Mouse (Mus musculus): ENCODE results near the gene Cldn6. TPM values are rescaled to one million over a fixed set of nuclear protein-coding genes. Genes with fewer than 3 reads are reported as not detected.

The Cldn6 gene
- polyA plus RNA-seq, 1 experiment from 2014 or later: 253 TPM

DNA sequence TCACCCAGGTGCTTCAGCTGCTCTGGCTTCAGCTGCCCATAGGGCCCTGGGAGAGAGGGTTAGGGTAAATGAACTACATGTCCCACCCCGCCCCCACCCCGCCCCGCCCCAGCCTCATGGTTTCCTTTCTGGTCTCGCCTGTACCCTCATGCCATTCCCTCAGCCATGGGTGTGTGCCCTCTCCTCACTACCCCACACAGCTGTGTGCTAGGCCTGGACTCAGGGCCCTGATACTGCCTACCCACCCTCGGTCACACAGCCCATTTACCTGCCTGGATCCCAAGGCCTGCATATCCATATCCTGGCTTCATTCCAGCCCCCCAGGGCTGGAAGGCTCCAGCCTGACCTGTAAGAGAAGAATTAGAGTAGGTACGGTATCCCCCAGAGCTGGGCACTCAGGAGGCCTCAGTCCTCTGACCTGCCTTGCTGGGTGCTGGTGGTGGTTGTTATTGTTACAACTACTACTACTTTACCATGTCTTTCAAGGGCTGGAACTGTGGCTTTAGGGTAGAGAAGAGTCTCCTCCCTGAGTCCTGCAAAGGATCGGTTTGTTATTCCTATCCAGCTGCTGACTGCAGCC, 26.6 kb downstream of the Cldn6 start:
- Histone ChIP-seq H3K36me3 (ENCODE audit: insufficient read depth, low read length) (no peaks in the 10 kb centered on the region), H3K4me1 (ENCODE audit: insufficient read depth, low read length) (no peaks in the 10 kb centered on the region), H3K27ac (ENCODE audit: low read length) (no peak overlapping the region), H3K4me3 (ENCODE audit: low read length) (no peak overlapping the region), H3K27me3 (ENCODE audit: insufficient read depth, low read length) (peaks cover 6% of the 10 kb centered on the region; the same call in 1 of the 2 replicates), H3K4me2 (replicated peaks; ENCODE audit: low read depth, low read length) (no peak overlapping the region), H3K9me3 (ENCODE audit: low read length) (no peaks in the 10 kb centered on the region), H3K9ac (replicated peaks; ENCODE audit: low read length) (no peak overlapping the region)
- 74% methylated on average over 7 of the region's 7 CpGs for WGBS
- peak; percentile 64 for ATAC-seq (ENCODE audit: low FRiP score, low TSS enrichment)

DNA sequence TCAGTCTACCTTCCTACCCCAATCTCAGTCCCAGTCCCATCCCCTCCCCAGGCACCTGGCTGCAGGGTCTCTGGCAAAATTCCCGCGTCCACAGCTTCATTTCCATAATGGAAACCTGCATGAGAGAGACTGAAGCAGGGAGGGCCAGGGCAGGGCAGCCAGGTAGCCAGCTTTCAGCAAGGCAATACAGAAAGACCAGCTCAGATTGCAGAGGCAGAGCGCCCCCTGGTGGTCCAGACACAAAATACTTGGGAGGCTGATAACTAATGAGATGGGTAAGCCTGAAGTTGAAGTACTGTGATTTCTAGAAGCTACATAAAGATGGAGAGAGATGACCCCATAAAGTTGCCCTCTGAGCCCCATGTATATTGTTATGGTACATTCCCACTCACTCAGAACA, 27.2 kb downstream of the Cldn6 start:
- H3K27me3 ChIP-seq (ENCODE audit: insufficient read depth, low read length): peaks cover under 1% of the 10 kb centered on the region; the same call in 1 of the 2 replicates
- no peak overlapping the region for H3K27ac ChIP-seq (ENCODE audit: low read length)
- H3K36me3 ChIP-seq (ENCODE audit: insufficient read depth, low read length): no peaks in the 10 kb centered on the region
- peak; percentile 25 for ATAC-seq (ENCODE audit: low FRiP score, low TSS enrichment)
- H3K4me2 ChIP-seq (replicated peaks; ENCODE audit: low read depth, low read length): no peak overlapping the region
- no peak overlapping the region for H3K4me3 ChIP-seq (ENCODE audit: low read length)
- WGBS: 3% methylated on average over 3 of the region's 3 CpGs
- H3K9me3 ChIP-seq (ENCODE audit: low read length): no peaks in the 10 kb centered on the region
- H3K4me1 ChIP-seq (ENCODE audit: insufficient read depth, low read length): no peaks in the 10 kb centered on the region
- H3K9ac ChIP-seq (replicated peaks; ENCODE audit: low read length): no peak overlapping the region

DNA sequence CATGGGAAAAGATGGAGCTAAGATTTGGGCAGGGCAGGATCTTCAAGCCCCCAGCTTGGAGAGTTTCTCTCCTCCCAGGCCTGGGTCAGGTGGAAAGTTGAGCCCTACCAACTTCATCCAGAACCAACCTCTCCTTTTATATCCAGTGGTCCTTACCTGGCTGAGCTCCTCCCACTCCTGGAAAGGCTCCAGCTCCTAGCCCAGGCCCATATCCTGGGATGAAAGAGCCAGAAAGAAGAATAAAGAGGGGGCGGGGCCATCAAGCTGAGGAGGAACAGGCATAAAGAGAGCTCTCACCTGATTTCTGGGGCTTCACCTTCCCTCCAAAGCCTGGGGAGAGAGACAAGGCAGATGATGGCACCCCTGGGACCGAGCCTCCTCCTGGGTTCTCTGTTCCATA, 38.0 kb downstream of the Cldn6 start:
- H3K4me2 ChIP-seq (replicated peaks; ENCODE audit: low read depth, low read length): no peak overlapping the region
- no peak overlapping the region for H3K27ac ChIP-seq (ENCODE audit: low read length)
- H3K9me3 ChIP-seq (ENCODE audit: low read length): no peaks in the 10 kb centered on the region
- H3K36me3 ChIP-seq (ENCODE audit: insufficient read depth, low read length): no peaks in the 10 kb centered on the region
- no peak; the same call in 1 of the 2 replicates for ATAC-seq (ENCODE audit: low FRiP score, low TSS enrichment)
- H3K4me3 ChIP-seq (ENCODE audit: low read length): no peak overlapping the region
- WGBS: 61% methylated on average over 2 of the region's 2 CpGs
- no peak overlapping the region for H3K9ac ChIP-seq (replicated peaks; ENCODE audit: low read length)
- no peaks in the 10 kb centered on the region for H3K27me3 ChIP-seq (ENCODE audit: insufficient read depth, low read length)
- H3K4me1 ChIP-seq (ENCODE audit: insufficient read depth, low read length): no peaks in the 10 kb centered on the region

DNA sequence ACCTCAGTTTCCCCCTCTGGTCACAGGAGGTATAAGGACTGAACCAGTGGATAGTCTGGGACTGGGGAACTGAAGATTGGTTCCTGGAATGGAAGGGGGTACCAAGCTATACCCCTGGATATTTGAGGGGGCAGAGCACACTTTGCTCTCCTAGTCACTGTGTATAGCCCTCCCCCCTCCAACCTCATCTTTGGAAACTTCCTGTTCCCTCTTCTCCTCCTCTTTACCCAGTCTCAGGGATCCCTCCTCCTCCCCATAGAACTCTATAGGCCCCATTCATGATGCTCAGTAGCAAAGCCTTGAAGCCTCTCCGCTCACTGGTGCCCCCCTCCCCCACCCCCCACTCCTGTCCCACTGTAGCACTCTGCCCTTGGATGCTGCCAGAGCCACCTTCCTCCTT, 40.4 kb downstream of the Cldn6 start:
- Histone ChIP-seq H3K36me3 (ENCODE audit: insufficient read depth, low read length) (no peaks in the 10 kb centered on the region), H3K9ac (replicated peaks; ENCODE audit: low read length) (no peak overlapping the region), H3K27me3 (ENCODE audit: insufficient read depth, low read length) (no peaks in the 10 kb centered on the region), H3K4me3 (ENCODE audit: low read length) (no peak overlapping the region), H3K4me2 (replicated peaks; ENCODE audit: low read depth, low read length) (no peak overlapping the region), H3K27ac (ENCODE audit: low read length) (no peak overlapping the region), H3K9me3 (ENCODE audit: low read length) (no peaks in the 10 kb centered on the region), H3K4me1 (ENCODE audit: insufficient read depth, low read length) (no peaks in the 10 kb centered on the region)
- WGBS: 38% methylated on average over 1 of the region's 1 CpGs
- no peak for ATAC-seq (ENCODE audit: low FRiP score, low TSS enrichment)

DNA sequence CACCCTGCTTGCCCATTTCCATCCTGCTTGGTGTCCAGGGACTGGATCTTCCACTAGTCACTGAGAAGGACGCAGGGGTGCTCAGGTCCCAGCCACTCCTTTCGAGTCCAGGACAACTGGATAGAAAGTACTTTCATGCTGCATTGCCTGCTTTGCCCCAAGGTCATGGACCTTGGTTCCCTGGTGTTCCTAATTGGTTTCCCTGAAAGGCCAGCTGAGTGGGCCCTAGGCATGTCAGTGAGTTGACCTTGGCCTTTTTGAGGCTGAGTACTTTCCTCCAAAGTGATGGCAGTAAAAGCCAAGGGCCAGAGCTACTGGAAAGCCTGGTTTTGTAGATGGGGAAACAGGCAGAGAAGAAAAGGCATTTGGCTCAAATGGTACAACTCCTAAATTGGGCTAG, 42.8 kb downstream of the Cldn6 start:
- H3K4me3 ChIP-seq (ENCODE audit: low read length): no peak overlapping the region
- no peaks in the 10 kb centered on the region for H3K36me3 ChIP-seq (ENCODE audit: insufficient read depth, low read length)
- H3K9me3 ChIP-seq (ENCODE audit: low read length): no peaks in the 10 kb centered on the region
- H3K27ac ChIP-seq (ENCODE audit: low read length): no peak overlapping the region
- H3K4me1 ChIP-seq (ENCODE audit: insufficient read depth, low read length): peaks cover 6% of the 10 kb centered on the region
- H3K27me3 ChIP-seq (ENCODE audit: insufficient read depth, low read length): no peaks in the 10 kb centered on the region
- H3K4me2 ChIP-seq (replicated peaks; ENCODE audit: low read depth, low read length): no peak overlapping the region
- WGBS: 84% methylated on average over 2 of the region's 2 CpGs
- H3K9ac ChIP-seq (replicated peaks; ENCODE audit: low read length): no peak overlapping the region
- no peak for ATAC-seq (ENCODE audit: low FRiP score, low TSS enrichment)

DNA sequence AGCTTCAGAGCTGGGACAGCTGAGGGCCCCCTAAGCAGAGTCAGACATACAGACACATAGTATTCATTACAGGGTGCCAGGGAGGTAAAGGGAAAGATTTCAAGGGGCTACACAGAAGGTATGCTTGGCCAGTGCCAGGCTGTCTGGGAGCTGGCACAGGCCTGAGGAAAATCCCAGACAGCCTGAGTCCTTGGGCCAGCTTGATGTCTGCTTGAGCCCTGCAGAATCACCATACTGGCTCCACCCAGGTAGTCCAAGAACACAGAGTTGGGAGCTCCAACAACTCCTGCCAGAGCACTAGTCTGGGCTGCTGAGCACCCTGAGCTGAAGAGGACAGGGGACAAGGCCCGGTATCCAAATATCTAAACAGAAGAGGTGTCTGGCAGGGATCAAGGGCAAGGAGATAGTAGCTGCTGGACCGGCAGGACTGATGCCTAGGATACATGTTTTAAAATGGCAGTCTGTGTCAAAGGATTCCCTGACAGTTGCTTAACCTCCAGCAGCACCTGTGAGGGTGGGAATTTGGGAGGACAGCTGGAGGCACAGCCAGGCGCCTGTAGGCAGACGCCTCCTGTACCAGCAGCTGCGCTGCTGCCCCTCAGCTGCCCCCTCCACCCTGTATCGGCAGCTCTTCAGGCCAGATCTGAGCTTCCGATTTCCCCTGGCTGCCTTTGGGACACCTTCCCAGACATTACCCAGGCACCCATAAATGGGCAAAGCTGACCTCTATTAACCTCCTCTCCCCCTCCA, 43.5 kb downstream of the Cldn6 start, which contains the start of gene 1520401A03Rik:
Gene 1520401A03Rik, minus strand, starts transcription at position 408 of the 750 bp plus-strand sequence.
- ATAC-seq (ENCODE audit: low FRiP score, low TSS enrichment): no peak
- Histone ChIP-seq H3K27me3 (ENCODE audit: insufficient read depth, low read length) (no peaks in the 10 kb centered on the region), H3K9ac (replicated peaks; ENCODE audit: low read length) (no peak within 1 kb of the TSS), H3K9me3 (ENCODE audit: low read length) (no peaks in the 10 kb centered on the region), H3K27ac (ENCODE audit: low read length) (no peak within 1 kb of the TSS), H3K4me3 (ENCODE audit: low read length) (no peak within 1 kb of the TSS), H3K4me2 (replicated peaks; ENCODE audit: low read depth, low read length) (no peak within 1 kb of the TSS), H3K4me1 (ENCODE audit: insufficient read depth, low read length) (peaks cover 12% of the 10 kb centered on the region), H3K36me3 (ENCODE audit: insufficient read depth, low read length) (no peaks in the 10 kb centered on the region)
- 75% methylated on average over 7 of the region's 7 CpGs for WGBS

DNA sequence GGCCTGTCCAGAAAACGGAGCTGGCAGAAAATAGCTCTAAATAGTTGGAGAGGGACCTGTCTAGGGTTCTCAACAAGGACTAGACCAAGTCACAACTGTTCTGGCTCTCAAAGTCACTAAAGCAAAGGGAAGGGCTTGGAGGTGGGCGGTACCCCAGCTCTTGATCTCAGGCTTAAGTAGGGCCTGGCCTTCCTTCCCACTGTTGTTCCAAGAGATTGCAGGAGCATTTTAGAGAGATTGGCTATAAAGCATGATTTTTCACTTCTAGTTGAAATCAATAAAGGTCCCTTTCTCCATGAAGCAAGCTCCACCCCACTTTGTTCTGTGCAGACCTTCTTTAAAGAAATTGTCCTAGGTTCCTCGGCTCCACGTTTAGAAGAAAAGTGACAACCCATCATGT, 46.4 kb downstream of the Cldn6 start:
- H3K9me3 ChIP-seq (ENCODE audit: low read length): no peaks in the 10 kb centered on the region
- peak overlapping the region; percentile 73 for H3K9ac ChIP-seq (replicated peaks; ENCODE audit: low read length)
- H3K27ac ChIP-seq (ENCODE audit: low read length): no peak overlapping the region; the same call in 1 of the 2 replicates
- 47% methylated on average over 4 of the region's 4 CpGs for WGBS
- H3K4me3 ChIP-seq (ENCODE audit: low read length): peak overlapping the region; percentile 84
- no peaks in the 10 kb centered on the region for H3K36me3 ChIP-seq (ENCODE audit: insufficient read depth, low read length)
- H3K4me2 ChIP-seq (replicated peaks; ENCODE audit: low read depth, low read length): peak overlapping the region; percentile 59
- peaks cover 12% of the 10 kb centered on the region for H3K4me1 ChIP-seq (ENCODE audit: insufficient read depth, low read length)
- no peaks in the 10 kb centered on the region for H3K27me3 ChIP-seq (ENCODE audit: insufficient read depth, low read length)
- no peak for ATAC-seq (ENCODE audit: low FRiP score, low TSS enrichment)

DNA sequence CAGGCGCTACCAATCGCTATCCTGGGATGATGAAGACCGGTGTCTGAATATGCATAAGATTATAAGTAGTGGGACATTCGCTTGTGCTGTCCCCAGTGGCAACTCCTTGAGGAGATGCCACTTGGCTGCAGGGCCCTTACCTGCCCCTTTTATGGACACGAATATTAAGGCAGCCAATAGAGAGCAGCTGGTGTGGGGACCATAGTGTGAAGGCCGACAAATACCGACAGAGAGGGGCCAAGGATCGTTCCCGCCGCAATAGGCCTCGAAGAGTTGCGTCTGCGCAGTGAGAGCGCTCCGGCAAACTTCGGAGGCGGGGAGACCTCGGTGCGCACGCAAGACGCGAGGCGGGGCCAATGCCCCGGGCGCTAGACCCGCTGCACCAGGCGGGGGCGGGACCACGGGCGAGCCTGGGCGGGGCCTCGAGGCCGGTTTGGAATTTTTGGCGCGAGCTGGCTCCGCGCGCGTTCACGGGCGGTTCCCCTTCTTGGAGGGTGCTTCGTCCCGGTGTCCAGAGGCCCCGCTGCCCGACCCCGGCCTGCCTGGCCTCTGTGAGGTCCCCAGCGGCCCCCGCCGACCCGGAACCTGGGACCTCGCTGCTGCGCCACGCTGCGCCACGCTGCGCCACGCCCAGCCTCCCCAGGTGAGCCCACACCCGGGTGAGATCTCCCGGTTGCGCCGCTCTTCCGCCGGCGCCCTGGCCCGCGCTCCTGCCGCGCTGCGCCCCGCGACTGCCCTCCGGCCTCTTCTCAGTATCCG, 47.1 kb downstream of the Cldn6 start, which contains the start of gene Pkmyt1:
Gene Pkmyt1, plus strand, starts transcription at position 338 of the 759 bp plus-strand sequence.
- Histone ChIP-seq H3K27ac (ENCODE audit: low read length) (peak within 1 kb of the TSS; percentile 90), H3K4me3 (ENCODE audit: low read length) (peak within 1 kb of the TSS; percentile 84), H3K36me3 (ENCODE audit: insufficient read depth, low read length) (no peaks in the 10 kb centered on the region), H3K9me3 (ENCODE audit: low read length) (no peaks in the 10 kb centered on the region), H3K4me1 (ENCODE audit: insufficient read depth, low read length) (peaks cover 12% of the 10 kb centered on the region), H3K27me3 (ENCODE audit: insufficient read depth, low read length) (no peaks in the 10 kb centered on the region), H3K4me2 (replicated peaks; ENCODE audit: low read depth, low read length) (peak within 1 kb of the TSS; percentile 59), H3K9ac (replicated peaks; ENCODE audit: low read length) (peak within 1 kb of the TSS; percentile 86)
- 1% methylated on average over 72 of the region's 73 CpGs for WGBS
- ATAC-seq (ENCODE audit: low FRiP score, low TSS enrichment): peak; percentile 93

DNA sequence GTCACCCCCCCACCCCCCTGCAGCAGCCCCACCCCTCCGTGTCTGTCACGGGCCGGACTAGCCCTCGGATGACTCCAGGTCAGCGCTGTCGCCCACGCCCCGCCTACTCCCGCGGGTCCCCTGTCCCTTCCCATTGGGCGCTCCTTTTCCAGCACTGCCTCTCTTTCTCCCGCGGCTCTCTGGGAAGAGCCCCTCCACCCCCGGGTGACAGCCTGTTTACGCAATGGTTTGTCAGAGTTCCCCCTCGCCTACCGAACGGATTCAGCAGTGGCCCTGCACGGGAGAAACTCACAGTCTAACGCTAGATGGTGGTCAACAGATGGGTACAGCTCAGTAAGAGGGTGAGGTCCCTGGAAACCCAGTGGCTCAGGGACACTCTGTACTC, 47.7 kb downstream of the Cldn6 start:
- 1% methylated on average over 16 of the region's 20 CpGs for WGBS
- ATAC-seq (ENCODE audit: low FRiP score, low TSS enrichment): peak; percentile 94
- Histone ChIP-seq H3K27me3 (ENCODE audit: insufficient read depth, low read length) (no peaks in the 10 kb centered on the region), H3K4me2 (replicated peaks; ENCODE audit: low read depth, low read length) (peak overlapping the region; percentile 59), H3K9ac (replicated peaks; ENCODE audit: low read length) (peak overlapping the region; percentile 86), H3K36me3 (ENCODE audit: insufficient read depth, low read length) (no peaks in the 10 kb centered on the region), H3K9me3 (ENCODE audit: low read length) (no peaks in the 10 kb centered on the region), H3K4me3 (ENCODE audit: low read length) (peak overlapping the region; percentile 84), H3K4me1 (ENCODE audit: insufficient read depth, low read length) (peaks cover 12% of the 10 kb centered on the region), H3K27ac (ENCODE audit: low read length) (peak overlapping the region; percentile 90)
